Mouse (Mus musculus): ENCODE data around the gene 2610001J05Rik. TPM values are rescaled to one million over a fixed set of nuclear protein-coding genes. Genes with fewer than 3 reads are reported as not detected.

The 2610001J05Rik gene
- polyA plus RNA-seq (2012) = 1.5 and 1.7 TPM in 2 replicates

GRCm38 (mm10) chr6:13870919-13871624, at the start of gene 2610001J05Rik:
2610001J05Rik (minus strand) TSS chr6:13871518.
- Histone ChIP-seq H3K4me1 (ENCODE audit: control insufficient read depth) (peaks cover 15% of the 10 kb centered on the region), H3K9me3 (ENCODE audit: control insufficient read depth, low read length) (no peaks in the 10 kb centered on the region), H3K27me3 (ENCODE audit: control insufficient read depth) (no peaks in the 10 kb centered on the region), H3K4me3 (replicated peaks) (peak within 1 kb of the TSS; percentile 72), H3K36me3 (ENCODE audit: control insufficient read depth) (peaks cover 6% of the 10 kb centered on the region)
- TF ChIP-seq GATA1 (IDR thresholded peaks at IDR 0.05; ENCODE audit: low read length) (no peak), TAL1 (IDR thresholded peaks at IDR 0.05; ENCODE audit: low read length) (no peak)

- H3K27me3 ChIP-seq (ENCODE audit: control insufficient read depth) = no peaks in the 10 kb centered on the region
- TF ChIP-seq TAL1 (IDR thresholded peaks at IDR 0.05; ENCODE audit: low read length) (no peak), GATA1 (IDR thresholded peaks at IDR 0.05; ENCODE audit: low read length) (no peak)
- no peaks in the 10 kb centered on the region for H3K9me3 ChIP-seq (ENCODE audit: control insufficient read depth, low read length)
- H3K4me1 ChIP-seq (ENCODE audit: control insufficient read depth) = no peaks in the 10 kb centered on the region
- H3K36me3 ChIP-seq (ENCODE audit: control insufficient read depth) = no peaks in the 10 kb centered on the region
- no peak overlapping the region for H3K4me3 ChIP-seq (replicated peaks)
Observed at GRCm38 (mm10) chr6:13909762-13910537, 38.6 kb upstream of the 2610001J05Rik start.

GRCm38 (mm10) chr6:13902941-13903627, 31.8 kb upstream of the 2610001J05Rik start:
- Histone ChIP-seq H3K36me3 (ENCODE audit: control insufficient read depth) (no peaks in the 10 kb centered on the region), H3K4me3 (replicated peaks) (no peak overlapping the region), H3K4me1 (ENCODE audit: control insufficient read depth) (no peaks in the 10 kb centered on the region), H3K9me3 (ENCODE audit: control insufficient read depth, low read length) (no peaks in the 10 kb centered on the region), H3K27me3 (ENCODE audit: control insufficient read depth) (no peaks in the 10 kb centered on the region)
- TF ChIP-seq GATA1 (IDR thresholded peaks at IDR 0.05; ENCODE audit: low read length) = no peak
- no peak for TF ChIP-seq TAL1 (IDR thresholded peaks at IDR 0.05; ENCODE audit: low read length)

GRCm38 (mm10) chr6:13884877-13885592, 13.7 kb upstream of the 2610001J05Rik start:
- Histone ChIP-seq H3K27me3 (ENCODE audit: control insufficient read depth) (no peaks in the 10 kb centered on the region), H3K9me3 (ENCODE audit: control insufficient read depth, low read length) (no peaks in the 10 kb centered on the region), H3K4me1 (ENCODE audit: control insufficient read depth) (no peaks in the 10 kb centered on the region), H3K4me3 (replicated peaks) (no peak overlapping the region), H3K36me3 (ENCODE audit: control insufficient read depth) (no peaks in the 10 kb centered on the region)
- TF ChIP-seq GATA1 (IDR thresholded peaks at IDR 0.05; ENCODE audit: low read length) (no peak), TAL1 (IDR thresholded peaks at IDR 0.05; ENCODE audit: low read length) (no peak)

- H3K27me3 ChIP-seq (ENCODE audit: control insufficient read depth) = no peaks in the 10 kb centered on the region
- no peaks in the 10 kb centered on the region for H3K9me3 ChIP-seq (ENCODE audit: control insufficient read depth, low read length)
- TF ChIP-seq TAL1 (IDR thresholded peaks at IDR 0.05; ENCODE audit: low read length) (no peak), GATA1 (IDR thresholded peaks at IDR 0.05; ENCODE audit: low read length) (no peak)
- H3K36me3 ChIP-seq (ENCODE audit: control insufficient read depth) = no peaks in the 10 kb centered on the region
- no peaks in the 10 kb centered on the region for H3K4me1 ChIP-seq (ENCODE audit: control insufficient read depth)
- H3K4me3 ChIP-seq (replicated peaks) = no peak overlapping the region
Observed at GRCm38 (mm10) chr6:13882919-13883318, 11.6 kb upstream of the 2610001J05Rik start.

- Histone ChIP-seq H3K9me3 (ENCODE audit: control insufficient read depth, low read length) (no peaks in the 10 kb centered on the region), H3K27me3 (ENCODE audit: control insufficient read depth) (no peaks in the 10 kb centered on the region), H3K36me3 (ENCODE audit: control insufficient read depth) (peaks cover 1% of the 10 kb centered on the region; the same call in 1 of the 2 replicates), H3K4me1 (ENCODE audit: control insufficient read depth) (peaks cover 15% of the 10 kb centered on the region), H3K4me3 (replicated peaks) (no peak overlapping the region)
- TF ChIP-seq GATA1 (IDR thresholded peaks at IDR 0.05; ENCODE audit: low read length) = no peak
- no peak for TF ChIP-seq TAL1 (IDR thresholded peaks at IDR 0.05; ENCODE audit: low read length)
Observed at GRCm38 (mm10) chr6:13873959-13874358, 2.6 kb upstream of the 2610001J05Rik start.

- Histone ChIP-seq H3K27me3 (ENCODE audit: control insufficient read depth) (no peaks in the 10 kb centered on the region), H3K36me3 (ENCODE audit: control insufficient read depth) (peaks cover 6% of the 10 kb centered on the region), H3K4me1 (ENCODE audit: control insufficient read depth) (peaks cover 15% of the 10 kb centered on the region), H3K9me3 (ENCODE audit: control insufficient read depth, low read length) (no peaks in the 10 kb centered on the region), H3K4me3 (replicated peaks) (peak overlapping the region; percentile 72)
- TF ChIP-seq GATA1 (IDR thresholded peaks at IDR 0.05; ENCODE audit: low read length) (no peak), TAL1 (IDR thresholded peaks at IDR 0.05; ENCODE audit: low read length) (no peak)
Observed at GRCm38 (mm10) chr6:13872076-13872475, 758 bp upstream of the 2610001J05Rik start.

- H3K4me3 ChIP-seq (replicated peaks) = peak overlapping the region; percentile 72
- peaks cover 6% of the 10 kb centered on the region for H3K36me3 ChIP-seq (ENCODE audit: control insufficient read depth)
- no peaks in the 10 kb centered on the region for H3K9me3 ChIP-seq (ENCODE audit: control insufficient read depth, low read length)
- TF ChIP-seq TAL1 (IDR thresholded peaks at IDR 0.05; ENCODE audit: low read length) = no peak
- TF ChIP-seq GATA1 (IDR thresholded peaks at IDR 0.05; ENCODE audit: low read length) = no peak
- peaks cover 15% of the 10 kb centered on the region for H3K4me1 ChIP-seq (ENCODE audit: control insufficient read depth)
- H3K27me3 ChIP-seq (ENCODE audit: control insufficient read depth) = no peaks in the 10 kb centered on the region
Observed at GRCm38 (mm10) chr6:13871625-13871958, 274 bp upstream of the 2610001J05Rik start.

Data from erythroblast, embryonic 14.5 days (primary cell).